19 mouse cellular contexts compared by ENCODE assay signal in genomic region chr12:95388185-95388584, GRCm38 (mm10).
DNase-seq lines count a peak whose midpoint lies in the region; ATAC-seq and TF ChIP-seq lines count a peak whose summit lies in the region.
"Had no signal": no experiment of that assay in that cellular context is flagged by ENCODE, and none has a peak within 500 bp of the region (broad histone marks: within the 10 kb centered on the region; RNA-seq: fewer than 3 reads in every experiment).

No protein-coding gene starts in this region.

- no peak overlapping the region for H3K9ac ChIP-seq in forebrain, embryonic 13.5 days
- no peak overlapping the region for H3K9ac ChIP-seq in lung, postnatal 0 days (replicated peaks; ENCODE audit: low read depth)
- H3K9ac ChIP-seq: heart, embryonic 15.5 days; hindbrain, embryonic 13.5 days; limb, embryonic 15.5 days; lung, embryonic 14.5 days; neural tube, embryonic 15.5 days had no signal

- peak; percentile 26; the same call in 1 of the 2 replicates for ATAC-seq in forebrain, embryonic 13.5 days
- no peak for ATAC-seq in lung, postnatal 0 days
- ATAC-seq: intestine, embryonic 16.5 days; Patski had no signal

- no peak for DNase-seq in forebrain, embryonic 10.5 days (ENCODE audit: extremely low spot score, low spot score)
- DNase-seq in layer of hippocampus, adult 2 months (ENCODE audit: low spot score in 2 of 2): peak; percentile 77 to 80
- peak; percentile 7 to 68 for DNase-seq in left cerebral cortex, adult 8-10 months (ENCODE audit: low spot score in 2 of 2)
- DNase-seq in right cerebral cortex, postnatal 36 days (ENCODE audit: low spot score in 2 of 2): peak; percentile 26 to 35
- no peak for DNase-seq in lung, postnatal 0 days (ENCODE audit: low spot score)
- no peak for DNase-seq in adrenal gland, postnatal 14 days
- DNase-seq in MN1 (ENCODE audit: low spot score): no peak
- DNase-seq: cerebellum, postnatal 10 days; kidney, postnatal 14 days; lung, embryonic 14.5 days had no signal

- H3K27ac ChIP-seq in forebrain, embryonic 13.5 days: no peak overlapping the region
- H3K27ac ChIP-seq in forebrain, embryonic 10.5 days: no peak overlapping the region
- peak overlapping the region; percentile 51; the same call in 1 of the 2 replicates for H3K27ac ChIP-seq in layer of hippocampus, adult 2 months
- H3K27ac ChIP-seq in lung, postnatal 0 days (ENCODE audit: low read length): no peak overlapping the region
- H3K27ac ChIP-seq: heart, embryonic 15.5 days; hindbrain, embryonic 13.5 days; limb, embryonic 15.5 days; neural tube, embryonic 15.5 days had no signal

- no peaks in the 10 kb centered on the region for H3K9me3 ChIP-seq in forebrain, embryonic 13.5 days (replicated peaks)
- no peaks in the 10 kb centered on the region for H3K9me3 ChIP-seq in forebrain, embryonic 10.5 days
- no peaks in the 10 kb centered on the region for H3K9me3 ChIP-seq in lung, postnatal 0 days (ENCODE audit: low read length)
- H3K9me3 ChIP-seq: heart, embryonic 15.5 days; hindbrain, embryonic 13.5 days; limb, embryonic 15.5 days; neural tube, embryonic 15.5 days had no signal

- TF ChIP-seq CTCF in layer of hippocampus, adult 2 months (conservative IDR thresholded peaks at IDR 0.05): no peak
- no peak for TF ChIP-seq CTCF in lung, postnatal 0 days (IDR thresholded peaks at IDR 0.05)

- no peak overlapping the region for H3K4me2 ChIP-seq in forebrain, embryonic 13.5 days
- H3K4me2 ChIP-seq in lung, postnatal 0 days (replicated peaks; ENCODE audit: low read depth, low read length): no peak overlapping the region
- H3K4me2 ChIP-seq: heart, embryonic 15.5 days; hindbrain, embryonic 13.5 days; limb, embryonic 15.5 days; lung, embryonic 14.5 days; neural tube, embryonic 15.5 days had no signal

- no peak for TF ChIP-seq EP300 in lung, postnatal 0 days (IDR thresholded peaks at IDR 0.05)

- WGBS in forebrain, embryonic 13.5 days: 80% methylated on average over 2 of the region's 2 CpGs
- 91% methylated on average over 2 of the region's 2 CpGs for WGBS in forebrain, embryonic 10.5 days
- WGBS in lung, postnatal 0 days: 78% methylated on average over 2 of the region's 2 CpGs

- no peaks in the 10 kb centered on the region for H3K36me3 ChIP-seq in forebrain, embryonic 13.5 days (ENCODE audit: poor library complexity, severe bottlenecking)
- H3K36me3 ChIP-seq in forebrain, embryonic 10.5 days (replicated peaks): no peaks in the 10 kb centered on the region
- H3K36me3 ChIP-seq in lung, postnatal 0 days (ENCODE audit: insufficient read depth, low read length): no peaks in the 10 kb centered on the region
- H3K36me3 ChIP-seq: heart, embryonic 15.5 days; hindbrain, embryonic 13.5 days; limb, embryonic 15.5 days; neural tube, embryonic 15.5 days had no signal

- no peaks in the 10 kb centered on the region for H3K27me3 ChIP-seq in forebrain, embryonic 13.5 days
- H3K27me3 ChIP-seq in forebrain, embryonic 10.5 days (ENCODE audit: poor library complexity, severe bottlenecking): no peaks in the 10 kb centered on the region
- no peaks in the 10 kb centered on the region for H3K27me3 ChIP-seq in lung, postnatal 0 days (replicated peaks; ENCODE audit: insufficient read depth, low read length)
- H3K27me3 ChIP-seq: CH12.LX; heart, embryonic 15.5 days; hindbrain, embryonic 13.5 days; limb, embryonic 15.5 days; neural tube, embryonic 15.5 days; Patski had no signal

- peaks cover 8% of the 10 kb centered on the region for H3K4me1 ChIP-seq in forebrain, embryonic 13.5 days
- no peaks in the 10 kb centered on the region for H3K4me1 ChIP-seq in forebrain, embryonic 10.5 days
- H3K4me1 ChIP-seq in lung, postnatal 0 days (ENCODE audit: insufficient read depth, low read depth, low read length): no peaks in the 10 kb centered on the region
- H3K4me1 ChIP-seq: heart, embryonic 15.5 days; hindbrain, embryonic 13.5 days; neural tube, embryonic 15.5 days had no signal

- no peak overlapping the region for H3K4me3 ChIP-seq in forebrain, embryonic 13.5 days
- no peak overlapping the region for H3K4me3 ChIP-seq in forebrain, embryonic 10.5 days
- no peak overlapping the region for H3K4me3 ChIP-seq in layer of hippocampus, adult 2 months
- no peak overlapping the region for H3K4me3 ChIP-seq in lung, postnatal 0 days (ENCODE audit: low read depth, low read length)
- H3K4me3 ChIP-seq: erythroblast, embryonic 14.5 days; heart, embryonic 15.5 days; hindbrain, embryonic 13.5 days; limb, embryonic 15.5 days; neural tube, embryonic 15.5 days had no signal

Comparison
In these comparisons a context has a peak if more than half of its experiments do, and no peak if none do; other contexts are left out.
1. DNase-seq: peak in layer of hippocampus, adult 2 months (2 of 2), left cerebral cortex, adult 8-10 months (2 of 2) and right cerebral cortex, postnatal 36 days (2 of 2); none in forebrain, embryonic 10.5 days (single experiment), lung, postnatal 0 days (single experiment), adrenal gland, postnatal 14 days (single experiment) and MN1 (single experiment).